Mouse (Mus musculus): ENCODE measurements around the gene Wasl.

- TF ChIP-seq GATA1 (IDR thresholded peaks at IDR 0.05; ENCODE audit: low read length) (no peak), TAL1 (IDR thresholded peaks at IDR 0.05; ENCODE audit: low read length) (no peak)
Observed at GRCm38 (mm10) chr6:24696117-24696516, 31.3 kb upstream of the Wasl start.
